Mouse (Mus musculus) c-Kit-positive CD71-positive TER-119-positive erythroid progenitor cells, embryonic 14.5 days (primary cell): ENCODE results near the gene Wasl.

Source experiments
- DNase-seq: peaks from one replicate; pipeline ENCODE4 v3.0.0-alpha.2; 2013; ENCODE audit warnings: low spot score

Gene Wasl

DNA sequence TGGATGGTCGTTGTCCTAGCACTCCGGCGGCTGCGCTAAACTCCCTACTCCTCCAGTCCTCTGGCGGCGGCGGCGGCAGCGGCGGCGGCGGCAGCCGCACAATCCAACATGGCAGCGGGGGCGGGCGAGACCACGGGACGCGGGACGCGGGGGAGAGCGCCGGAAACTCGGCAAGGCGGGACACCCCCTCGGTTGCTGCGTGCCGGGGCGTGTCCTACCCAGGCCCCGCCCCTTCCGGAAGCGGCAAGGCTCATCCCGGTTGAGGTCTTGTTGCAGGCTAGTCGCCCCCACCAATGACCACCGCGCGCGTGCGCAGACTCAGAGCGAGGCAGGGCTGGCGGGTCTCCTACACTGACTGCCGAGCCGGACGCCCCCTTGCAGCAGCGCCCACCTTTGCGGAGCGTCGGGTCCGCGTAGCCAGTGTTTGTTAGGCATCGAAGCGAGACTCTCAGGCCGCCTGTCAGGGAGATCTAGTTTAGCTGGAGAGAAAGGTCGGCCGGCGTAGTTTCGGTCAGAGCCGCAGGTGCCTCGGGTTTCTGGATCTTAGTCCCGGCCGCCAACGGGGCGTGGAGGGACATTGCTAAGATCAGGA is at the start of gene Wasl:
Wasl (minus strand) TSS at position 143 of the 592 bp plus-strand sequence.
- DNase-seq, result peak; percentile 92

DNA sequence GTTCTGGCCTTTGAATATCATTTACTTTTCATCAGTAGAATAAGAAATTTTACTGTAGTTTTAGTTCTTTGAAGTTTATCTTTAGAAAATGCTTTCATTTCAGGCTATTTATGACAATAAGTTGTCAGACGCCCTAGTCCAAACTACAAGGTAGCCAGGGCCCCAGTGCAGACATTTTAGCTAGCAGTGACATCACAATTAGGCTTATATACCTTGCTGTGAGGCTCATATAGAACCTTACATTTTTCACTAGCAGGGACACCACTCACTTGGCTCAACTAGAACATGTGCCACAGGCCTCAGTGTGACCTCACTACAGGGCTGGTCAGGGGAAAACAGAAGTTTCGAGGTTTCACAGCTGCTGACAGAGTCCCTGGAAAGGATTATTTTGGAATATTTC is 42.7 kb upstream of the Wasl start:
- DNase-seq, result no peak

DNA sequence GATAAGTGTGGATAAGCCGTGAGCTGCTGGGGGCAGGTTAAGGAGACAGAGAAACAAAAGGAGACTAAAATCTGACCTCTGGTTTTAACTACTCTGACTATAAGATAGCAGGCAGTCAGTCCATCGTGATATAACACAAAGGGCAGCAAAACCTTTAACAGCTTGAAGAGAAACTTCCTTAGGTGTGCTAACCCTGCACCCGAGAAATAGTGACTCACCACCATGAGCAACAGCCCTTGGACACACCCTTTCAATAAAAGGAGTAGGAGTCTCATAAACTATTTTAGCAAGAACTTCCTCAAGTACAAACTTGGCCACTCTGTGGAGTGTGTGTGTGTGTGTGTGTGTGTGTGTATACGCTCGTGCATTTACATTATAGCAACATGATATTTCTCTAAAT is 42.3 kb upstream of the Wasl start:
- no peak for DNase-seq

DNA sequence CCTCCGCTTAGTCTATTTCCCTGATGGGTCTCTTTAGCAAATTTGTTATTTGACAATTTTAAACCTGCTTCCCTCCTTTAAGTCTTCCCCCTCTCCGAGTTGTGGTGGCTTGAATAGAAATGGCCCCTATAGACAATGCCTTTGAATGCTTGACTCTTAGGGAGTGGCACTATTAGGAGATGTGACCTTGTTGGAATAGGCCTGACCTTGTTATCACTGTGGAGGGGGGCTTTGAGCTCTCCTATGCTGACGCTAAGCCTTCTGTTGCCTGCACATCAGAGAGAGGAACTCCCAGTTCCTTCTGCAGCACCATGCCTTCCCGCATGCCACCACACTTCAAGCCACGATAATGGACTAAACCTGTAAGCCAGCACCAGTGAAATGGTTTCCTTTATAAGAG is 32.4 kb upstream of the Wasl start:
- DNase-seq, result no peak

DNA sequence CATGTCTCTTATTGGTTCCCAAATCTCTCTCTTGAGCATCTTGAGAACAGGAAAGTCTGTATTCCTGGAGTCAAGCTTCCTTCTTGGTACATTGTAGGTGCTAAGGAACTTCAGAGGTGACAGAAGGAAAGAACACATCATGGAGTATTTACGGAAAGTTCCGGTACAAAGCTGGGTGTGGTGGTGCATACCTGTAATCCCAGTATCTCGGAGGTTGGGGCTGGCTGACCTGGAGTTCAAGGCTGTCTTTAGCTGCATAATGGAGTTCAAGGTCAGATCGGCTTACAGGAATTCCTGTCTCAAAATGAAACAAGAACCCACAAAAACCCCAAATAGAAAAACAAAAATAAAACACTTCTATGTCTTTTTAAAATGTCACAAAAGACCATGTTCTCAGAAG is 31.3 kb upstream of the Wasl start:
- no peak for DNase-seq

DNA sequence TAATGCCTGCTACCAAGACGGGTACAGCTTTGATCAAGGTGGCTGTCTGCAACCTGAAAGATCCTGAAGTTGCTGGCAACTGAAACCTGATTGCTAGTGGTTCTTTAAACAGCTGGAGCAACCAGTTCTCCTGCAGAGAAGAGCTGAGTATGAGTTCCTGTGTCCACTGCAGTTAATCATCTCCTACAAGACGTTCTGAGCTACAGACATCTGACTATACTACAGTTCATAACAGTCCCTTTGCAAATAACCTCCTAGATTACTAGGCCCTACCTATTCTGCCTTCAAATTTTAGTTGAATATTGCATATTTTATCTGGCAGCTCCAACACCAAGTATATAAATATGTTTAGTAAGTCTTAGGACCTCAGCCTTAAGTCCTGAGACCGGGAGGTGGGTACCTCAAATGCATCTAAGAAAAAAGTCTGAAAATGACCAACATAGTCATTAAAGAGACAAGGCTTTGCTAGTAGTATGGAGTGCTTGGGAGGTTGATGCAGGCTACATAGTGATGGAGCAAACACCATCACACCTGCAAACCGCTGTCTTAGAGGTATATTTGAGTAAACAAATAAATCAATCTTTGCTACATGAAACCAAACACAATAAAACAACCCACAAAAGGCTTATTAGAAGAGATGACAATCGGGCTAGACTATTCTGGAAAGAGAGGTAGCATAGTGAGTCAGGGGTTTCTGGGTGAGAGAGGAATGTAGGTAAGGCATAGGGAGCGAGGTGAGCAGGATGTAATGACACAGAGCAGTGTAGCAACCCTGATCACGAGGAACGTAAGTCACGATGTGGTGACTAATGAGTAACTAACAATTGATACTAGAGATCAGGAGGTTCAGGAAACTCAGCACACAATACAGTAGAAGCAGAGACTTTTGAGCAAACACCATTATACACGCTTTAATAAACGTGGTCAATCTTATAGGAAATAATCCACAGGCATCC is 29.9 kb upstream of the Wasl start:
- no peak for DNase-seq

DNA sequence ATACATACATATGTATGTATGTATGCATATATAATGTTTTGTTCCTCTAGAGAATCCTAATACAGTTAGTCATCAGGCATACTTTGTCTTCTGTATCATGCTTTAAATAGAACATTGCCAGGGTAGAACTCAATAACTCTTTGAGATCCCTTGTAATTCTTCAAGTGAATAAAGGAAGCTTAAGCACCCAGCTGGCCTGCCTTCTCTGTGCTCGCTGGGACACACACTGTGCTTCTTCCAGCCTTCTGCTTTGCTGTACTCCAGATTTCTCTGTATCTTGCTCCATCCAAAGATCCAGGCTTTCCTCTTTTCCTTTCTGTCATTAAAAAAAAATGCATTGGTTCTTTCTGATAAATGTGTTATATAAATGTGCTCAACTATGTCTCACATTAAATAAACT is 23.1 kb upstream of the Wasl start:
- DNase-seq, result no peak

DNA sequence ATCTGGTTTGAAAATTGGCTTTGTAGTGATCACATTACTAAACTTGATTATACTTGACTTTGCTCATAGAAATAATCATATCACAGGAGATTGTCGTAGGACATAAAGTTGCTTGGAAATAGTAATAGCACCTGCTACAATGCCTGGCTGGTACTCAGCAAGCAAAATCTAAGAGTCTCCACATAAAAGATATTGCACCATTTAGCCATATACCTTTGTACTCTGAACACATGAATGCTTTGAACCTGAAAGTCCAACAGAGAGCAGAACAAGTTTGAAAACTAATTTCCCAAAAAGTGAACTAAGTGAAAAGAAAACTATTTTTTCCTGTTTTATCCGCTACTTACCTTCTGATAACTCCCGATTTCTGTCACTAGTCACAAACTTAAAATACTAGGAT is 18.3 kb upstream of the Wasl start:
- DNase-seq, result no peak

DNA sequence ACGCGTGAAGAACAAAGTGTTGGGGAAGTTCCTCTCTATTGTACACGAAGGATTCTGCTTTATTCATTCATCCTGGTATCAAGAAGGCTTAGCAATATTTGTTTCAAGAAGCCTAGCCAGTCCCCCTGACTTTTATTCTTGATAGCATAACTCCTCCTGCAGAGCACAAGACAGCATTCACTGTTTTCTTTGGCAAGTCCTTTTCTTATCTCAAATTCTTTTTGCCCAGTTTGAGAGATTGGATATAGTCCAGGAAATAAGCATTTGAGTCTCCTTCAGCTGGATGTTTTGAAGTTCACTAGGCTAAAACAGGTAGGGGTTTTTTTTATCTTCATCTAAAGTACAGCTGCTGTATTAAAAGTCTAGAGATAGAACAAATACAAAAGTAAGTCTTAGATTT is 3.0 kb upstream of the Wasl start:
- DNase-seq, result no peak

DNA sequence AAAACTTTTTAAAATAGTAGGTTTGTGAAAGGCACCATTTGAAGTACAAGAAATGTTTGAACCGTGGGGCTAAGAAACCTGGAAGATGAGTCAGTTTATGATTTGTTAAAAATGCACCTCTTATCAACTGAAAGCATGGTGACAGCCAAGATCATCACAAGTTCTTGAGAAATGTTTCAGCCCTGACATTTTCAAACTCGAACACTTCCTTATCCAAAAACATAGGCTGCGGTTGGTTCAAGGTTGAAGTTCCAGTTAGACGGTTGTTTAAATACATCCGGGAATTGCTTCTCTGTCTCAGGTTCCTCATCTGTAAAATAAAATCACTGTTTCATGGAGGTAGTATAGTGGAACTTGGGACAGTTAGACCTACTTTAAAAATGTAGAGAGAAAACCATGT is 1.4 kb upstream of the Wasl start:
- DNase-seq, result no peak

DNA sequence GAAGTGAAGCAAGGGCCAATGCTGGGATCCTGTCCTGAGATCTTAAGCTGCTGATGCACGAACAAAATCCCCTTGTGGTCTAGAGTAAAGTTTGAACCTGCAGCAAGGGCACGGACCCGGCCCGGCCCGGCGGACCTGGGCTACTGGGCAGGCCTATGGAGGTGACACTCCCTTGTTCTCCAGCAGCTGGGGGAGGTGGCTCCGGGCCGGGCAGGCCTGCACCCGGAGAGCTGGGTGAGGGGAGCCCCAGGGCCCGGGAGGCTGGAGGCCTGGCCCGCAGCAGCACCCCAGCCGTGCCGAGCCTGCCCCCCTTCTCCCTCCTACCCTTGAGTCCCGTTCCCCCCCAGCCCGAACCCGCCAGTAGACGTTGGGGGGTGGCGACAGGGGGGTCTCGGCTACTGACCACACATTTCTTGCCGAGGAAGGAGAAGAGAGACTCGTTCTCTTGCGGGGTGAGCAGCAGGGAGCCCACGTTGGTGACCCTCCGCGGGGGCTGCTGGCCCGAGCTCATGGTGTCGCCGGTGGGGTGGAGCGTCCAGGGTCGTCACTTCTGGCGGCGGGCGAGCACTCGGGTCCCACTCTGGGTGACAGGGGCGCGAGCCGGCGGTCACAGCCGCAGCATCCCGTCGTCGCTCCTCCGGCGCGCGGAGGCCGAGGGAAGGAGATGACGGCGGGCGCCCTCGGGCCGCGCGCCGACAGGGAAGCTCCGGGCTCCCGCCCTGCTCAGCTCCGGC is 509 bp downstream of the Wasl start:
- DNase-seq, result peak; percentile 34

DNA sequence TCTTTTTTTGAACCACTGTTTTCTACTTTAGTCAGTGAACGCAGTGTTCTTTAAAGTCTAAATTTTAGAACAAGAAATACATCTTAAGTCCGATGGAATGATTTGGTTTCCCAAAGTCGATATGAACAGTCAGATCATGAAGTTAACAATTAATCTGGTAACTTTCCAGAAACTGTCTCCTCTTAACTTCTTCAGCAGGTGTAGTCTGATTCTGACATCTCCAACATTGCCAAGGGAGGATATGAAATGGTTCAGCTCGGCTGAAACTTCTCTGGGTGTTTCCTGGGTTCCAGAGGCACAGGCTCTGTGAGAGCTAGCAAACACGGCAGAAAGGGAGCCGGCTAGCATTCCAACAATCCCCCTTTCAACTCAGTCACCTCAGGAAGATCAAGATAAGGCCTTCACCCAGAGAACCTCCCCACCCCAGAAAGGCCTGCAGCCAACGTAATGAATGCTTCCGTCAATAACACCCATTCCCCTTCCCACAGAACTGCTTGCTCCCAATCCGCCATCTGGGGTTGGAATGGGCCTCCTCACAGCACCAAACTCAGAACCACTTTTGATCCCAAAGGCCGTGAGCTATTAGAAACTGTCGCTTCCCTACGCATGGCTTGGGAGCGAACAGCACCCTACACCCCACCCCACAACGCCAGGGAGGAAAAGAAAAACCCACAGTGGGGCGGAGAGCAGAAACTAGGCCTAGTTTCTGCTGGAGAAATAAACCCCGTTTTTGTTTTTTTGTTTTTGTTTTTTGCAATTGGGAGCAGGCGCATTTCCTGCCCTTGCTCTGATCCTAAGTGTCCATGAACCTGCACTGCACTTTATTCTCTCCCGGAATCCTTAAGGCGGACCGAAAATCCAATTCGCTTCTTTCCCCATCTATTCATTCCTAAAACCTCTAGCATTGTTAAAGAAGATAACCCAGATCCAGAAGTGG is 1.3 kb downstream of the Wasl start:
- peak; percentile 28 for DNase-seq

DNA sequence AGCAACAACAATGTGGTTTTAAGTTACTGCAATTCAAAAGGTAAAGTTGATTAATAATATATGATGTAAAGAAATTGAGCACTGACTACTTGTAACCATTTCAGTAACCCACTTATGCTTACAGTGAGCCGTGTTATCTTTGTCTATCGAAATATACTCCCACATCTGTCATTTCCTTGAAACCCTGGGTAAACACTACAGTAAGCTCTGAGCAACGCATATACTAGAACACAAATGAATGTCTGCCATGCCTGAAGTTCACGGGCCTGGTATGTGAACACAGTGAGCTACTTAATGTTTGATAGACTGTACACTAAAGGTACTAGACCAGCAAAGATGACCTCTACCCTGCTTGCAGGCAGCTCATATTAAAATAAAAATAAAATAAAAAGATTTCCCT is 2.3 kb downstream of the Wasl start:
- peak; percentile 31 for DNase-seq

DNA sequence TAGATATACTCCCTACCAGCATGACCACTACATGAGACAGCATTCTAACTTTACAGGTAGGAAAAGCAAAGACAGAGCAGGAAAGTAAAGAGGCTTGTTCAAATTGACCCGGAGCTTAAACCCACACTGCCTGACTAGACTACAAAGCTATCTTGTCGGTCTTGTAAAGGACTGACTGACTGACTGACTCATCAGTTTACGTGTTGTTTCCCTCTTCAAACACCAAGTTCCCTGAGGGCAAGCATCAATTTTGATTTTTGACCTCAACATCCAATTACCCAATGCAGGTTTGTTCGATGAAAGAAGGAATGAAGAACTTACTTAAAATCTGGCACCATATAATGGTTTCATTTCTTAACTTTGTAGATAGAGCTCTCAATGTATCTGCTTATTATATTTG is 2.9 kb downstream of the Wasl start:
- DNase-seq, result peak; percentile 10

DNA sequence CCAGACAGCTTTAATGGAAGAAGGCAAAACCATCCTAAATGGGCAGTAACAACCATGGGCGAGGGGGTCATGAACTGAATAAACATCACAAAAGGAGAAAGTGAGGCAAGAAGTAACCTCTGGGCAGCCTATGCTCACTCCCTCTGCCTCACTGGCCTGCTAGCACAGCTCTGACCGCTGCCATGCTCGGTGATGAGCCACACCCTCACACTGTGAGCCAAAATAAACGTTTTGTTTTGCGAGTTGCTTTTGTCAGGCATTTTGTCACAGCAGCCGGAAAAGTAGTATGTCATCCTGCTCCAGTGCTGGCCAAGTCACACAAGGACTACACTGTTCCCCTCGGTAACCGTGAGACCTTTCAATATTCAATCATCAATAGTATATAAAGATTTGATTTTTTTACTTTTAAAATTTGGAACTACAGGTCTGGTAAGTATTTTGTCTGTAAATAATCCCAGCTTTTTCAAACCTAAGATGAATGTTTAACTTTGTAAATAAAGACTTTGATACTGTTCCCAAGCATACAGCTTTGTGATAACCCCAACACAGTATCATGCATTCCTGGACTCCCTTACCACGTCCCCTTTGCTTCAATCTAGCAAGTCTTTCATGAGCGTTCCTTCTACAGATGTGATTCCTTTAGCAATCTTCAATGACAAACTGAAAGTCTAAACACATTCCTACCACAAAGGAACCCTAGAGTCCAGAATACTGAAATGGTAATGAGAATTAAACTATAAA is 7.0 kb downstream of the Wasl start:
- no peak for DNase-seq

DNA sequence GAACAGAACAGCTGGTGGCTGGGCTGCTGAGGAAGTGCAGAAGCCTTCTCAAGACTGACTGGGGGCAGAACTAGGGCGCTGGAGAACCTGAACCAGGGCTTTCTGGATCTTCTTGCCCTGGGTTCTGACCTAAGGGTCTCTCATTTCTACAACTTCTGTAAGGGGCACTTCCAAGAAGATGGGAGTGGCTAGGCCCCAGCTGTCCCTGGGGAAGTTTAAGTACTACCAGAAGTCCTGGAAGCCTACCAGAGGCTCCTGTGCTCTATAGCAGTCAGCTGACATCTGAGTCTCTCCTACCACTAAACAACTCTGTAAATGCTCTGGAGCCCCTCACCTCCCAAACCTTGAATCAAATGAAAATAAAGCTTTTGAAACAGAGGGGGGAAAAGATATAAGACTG is 8.7 kb downstream of the Wasl start:
- DNase-seq, result no peak

DNA sequence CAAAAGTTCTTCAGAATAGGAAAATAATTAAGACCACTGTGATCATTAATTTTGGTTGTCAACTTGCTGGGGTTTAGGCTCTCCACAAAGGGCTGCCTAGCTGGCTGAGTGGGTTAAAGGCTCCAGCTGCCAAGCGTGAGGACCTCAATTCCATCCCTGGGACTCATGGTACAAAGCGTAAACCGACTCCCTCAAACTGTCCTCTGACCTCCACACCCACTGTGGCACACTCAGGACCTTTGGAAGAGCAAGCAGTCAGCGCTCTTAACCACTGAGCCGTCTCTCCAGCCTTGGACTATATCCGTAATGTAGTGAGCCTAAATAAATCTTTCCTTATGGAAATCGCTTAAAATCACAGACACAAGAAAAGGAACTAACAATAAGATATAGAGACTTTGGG is 13.3 kb downstream of the Wasl start:
- no peak for DNase-seq

DNA sequence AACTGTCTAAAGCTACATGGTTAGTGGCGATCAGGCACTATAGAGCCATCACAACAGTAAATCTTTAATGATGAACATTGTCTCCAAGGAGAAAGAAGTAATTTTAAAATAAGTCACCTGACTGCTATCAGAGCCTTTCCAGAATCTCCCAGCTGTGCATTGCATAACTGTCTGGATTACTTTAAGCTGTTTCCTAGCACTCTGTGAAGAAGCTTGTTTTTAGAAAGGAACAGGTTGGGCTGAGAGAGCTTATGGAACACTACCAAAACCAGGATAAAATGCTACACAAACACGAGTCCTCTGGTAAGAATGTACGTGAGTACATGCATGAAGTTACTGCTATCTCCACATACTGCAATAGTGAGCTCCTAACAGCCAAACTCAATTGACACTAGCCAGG is 14.1 kb downstream of the Wasl start:
- no peak for DNase-seq

DNA sequence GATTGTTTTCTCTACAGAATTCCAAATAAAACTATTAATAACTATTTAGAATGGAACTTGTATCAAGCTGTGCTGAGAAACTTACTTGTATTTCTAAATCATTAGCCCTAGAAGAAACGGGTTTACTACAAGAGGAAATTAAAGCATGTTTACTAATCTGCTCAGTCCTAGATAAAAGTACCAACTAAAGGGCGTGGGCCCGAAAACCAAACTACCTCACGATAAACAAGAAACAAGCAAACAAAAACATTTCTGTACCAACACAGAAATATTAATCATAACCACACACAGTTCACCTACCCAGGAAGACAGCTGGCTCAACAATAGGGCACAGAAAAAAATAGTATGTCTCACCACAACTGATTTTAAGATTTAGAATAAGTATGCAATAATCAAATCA is 16.4 kb downstream of the Wasl start:
- DNase-seq, result no peak

DNA sequence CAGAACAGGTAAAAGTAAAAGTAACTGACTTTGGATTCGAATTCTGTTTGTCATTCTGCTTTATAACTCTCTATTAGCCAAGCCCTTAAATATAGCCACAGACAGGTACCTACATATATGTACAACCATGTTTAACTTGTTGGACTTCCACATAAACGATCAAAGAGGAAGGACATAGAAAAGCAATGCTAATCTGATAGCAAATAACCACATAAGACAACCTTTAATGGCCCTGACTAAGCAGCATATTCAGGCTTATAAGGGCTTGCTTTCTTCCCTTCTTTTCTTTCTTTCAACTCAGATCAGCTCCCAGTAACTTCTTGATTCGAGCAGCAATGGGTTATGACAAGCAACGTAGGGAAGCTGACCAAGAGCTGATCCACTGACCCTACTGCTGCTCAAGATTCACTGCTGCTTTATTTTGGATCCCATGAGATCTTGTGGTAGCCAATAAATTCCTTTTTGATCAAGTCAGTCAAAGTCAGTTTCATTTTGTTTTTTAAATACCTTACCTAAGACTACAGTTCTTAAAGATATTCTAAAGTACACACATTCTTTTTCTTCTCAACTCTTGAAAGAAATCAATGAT is 17.6 kb downstream of the Wasl start:
- DNase-seq, result no peak
